Mouse (Mus musculus) heart, embryonic 13.5 days (tissue): ENCODE results near the gene Irf3. TPM values are rescaled to one million over a fixed set of nuclear protein-coding genes. Genes with fewer than 3 reads are reported as not detected.

Experiments
- ATAC-seq: fragments of 200-750 bp; cut with Nextera tagmentation; 2 replicates; pipeline ENCODE4 v1.8.0; 2017; ENCODE audit warnings: moderate TSS enrichment; ENCODE audit not compliant: insufficient number of reproducible peaks, low FRiP score, low TSS enrichment; ENCODE audit errors: extremely low read depth
- H3K27ac ChIP-seq: fragments of 300-500 bp; sonication (generic); replicated peaks from 2 replicates; pipeline ENCODE4 v1.5.1; 2015; ENCODE audit warnings: moderate library complexity, mild to moderate bottlenecking, inconsistent platforms
- H3K27me3 ChIP-seq: fragments of 300-500 bp; sonication (generic); replicated peaks from 2 replicates; pipeline ENCODE4 v1.6.1; 2015; ENCODE audit warnings: mild to moderate bottlenecking, inconsistent platforms
- H3K36me3 ChIP-seq: fragments of 300-500 bp; sonication (generic); 2 replicates; pipeline ENCODE4 v1.6.1; 2015; ENCODE audit warnings: mild to moderate bottlenecking, inconsistent platforms
- H3K4me1 ChIP-seq: fragments of 300-500 bp; sonication (generic); 2 replicates; pipeline ENCODE4 v1.6.1; 2015; ENCODE audit warnings: inconsistent platforms
- H3K4me2 ChIP-seq: fragments of 300-500 bp; sonication (generic); 2 replicates; pipeline ENCODE4 v1.6.1; 2015; ENCODE audit warnings: inconsistent platforms, mild to moderate bottlenecking, moderate library complexity
- H3K4me3 ChIP-seq: fragments of 300-500 bp; sonication (generic); 2 replicates; pipeline ENCODE4 v1.5.1; 2015; ENCODE audit warnings: moderate library complexity, mild to moderate bottlenecking, inconsistent platforms
- H3K9ac ChIP-seq: fragments of 300-500 bp; sonication (generic); 2 replicates; pipeline ENCODE4 v1.6.1; 2015; ENCODE audit warnings: inconsistent platforms, mild to moderate bottlenecking, moderate library complexity
- H3K9me3 ChIP-seq: fragments of 300-500 bp; sonication (generic); 2 replicates; pipeline ENCODE4 v1.6.1; 2016; ENCODE audit warnings: inconsistent platforms
- WGBS: fragments of 180-500 bp; shearing (Covaris S2); methylation state at CpG from one replicate; pipeline ENCODE4 v1.1.7; 2015; ENCODE audit warnings: mixed read lengths; 5-methylcytosine and 5-hydroxymethylcytosine counted together
- microRNA-seq: library from miRNA; unstranded; fragments of <30 nt; microRNA quantifications from one replicate; pipeline ENCODE4, GENCODE M21; 2016
- polyA plus RNA-seq: library from polyadenylated mRNA; unstranded; fragments of >200 nt; fragmentation: Nextera tagmentation; extraction: Ambion mirVana; gene quantifications from 2 replicates; pipeline ENCODE4 v1.2.1, GENCODE M21; 2015

Irf3 gene
- polyA plus RNA-seq, 1 experiment from 2014 or later = 63.6 TPM

DNA sequence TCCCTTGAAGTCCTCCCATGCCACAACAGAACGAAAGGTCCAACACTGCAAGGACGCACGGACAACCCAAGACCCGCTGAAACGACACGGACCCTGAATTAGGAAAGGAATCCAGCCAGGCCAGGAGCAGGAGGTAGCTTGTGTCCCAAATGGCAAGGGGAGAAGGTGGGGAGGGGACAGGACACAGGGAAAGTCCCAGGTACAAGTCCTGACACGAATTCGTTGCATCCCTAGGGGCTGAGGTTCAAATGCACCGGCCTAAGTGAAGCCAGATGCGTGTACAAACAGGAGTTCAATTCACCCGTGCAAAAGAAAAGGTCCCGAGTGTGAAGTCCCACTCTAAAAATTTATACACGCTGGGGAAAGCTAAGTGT lies 54.1 kb downstream of the Irf3 start:
- ATAC-seq = no peak
- peak overlapping the region; percentile 80 for H3K4me3 ChIP-seq
- WGBS = 2% methylated on average over 13 of the region's 13 CpGs

More for the DNA sequence above, 54.1 kb downstream of the Irf3 start:
- H3K36me3 ChIP-seq = peaks cover 47% of the 10 kb centered on the region
- H3K27me3 ChIP-seq = no peaks in the 10 kb centered on the region
- H3K27ac ChIP-seq = peak overlapping the region; percentile 99
- H3K9me3 ChIP-seq = no peaks in the 10 kb centered on the region
- peak overlapping the region; percentile 98 for H3K9ac ChIP-seq
- peak overlapping the region; percentile 98 for H3K4me2 ChIP-seq
- H3K4me1 ChIP-seq = peaks cover 30% of the 10 kb centered on the region

Small RNAs within 50 kb of the gene (microRNA-seq; reads per million reads assigned to microRNA genes)
- gene Mir7054 = not detected

Other genes starting within 250 kb of the Irf3 start
- 30.7 and 34.7 TPM in 2 replicates for gene Vrk3, start 249.2 kb upstream of the Irf3 start, polyA plus RNA-seq
- 0.55 and 0.62 TPM in 2 replicates for gene Zfp473, start 246.6 kb upstream of the Irf3 start, polyA plus RNA-seq
- 77.5 and 80.3 TPM in 2 replicates for gene Nup62, start 181.6 kb upstream of the Irf3 start, polyA plus RNA-seq
- gene Il4i1, start 181.3 kb upstream of the Irf3 start, polyA plus RNA-seq = 0.51 and 0.70 TPM in 2 replicates
- 2.4 and 2.7 TPM in 2 replicates for gene Atf5, start 181.0 kb upstream of the Irf3 start, polyA plus RNA-seq
- gene Akt1s1, start 148.7 kb upstream of the Irf3 start, polyA plus RNA-seq = 96.5 and 101 TPM in 2 replicates
- gene Tbc1d17, start 148.6 kb upstream of the Irf3 start, polyA plus RNA-seq = 56.1 and 57.0 TPM in 2 replicates
- gene Pnkp, start 140.5 kb upstream of the Irf3 start, polyA plus RNA-seq = 24.0 and 24.3 TPM in 2 replicates
- gene Ptov1, start 127.9 kb upstream of the Irf3 start, polyA plus RNA-seq = 256 and 266 TPM in 2 replicates
- gene Med25, start 104.9 kb upstream of the Irf3 start, polyA plus RNA-seq = 72.6 and 73.1 TPM in 2 replicates
- gene Fuz, start 101.6 kb upstream of the Irf3 start, polyA plus RNA-seq = 13.6 and 14.6 TPM in 2 replicates
- gene Ap2a1, start 68.2 kb upstream of the Irf3 start, polyA plus RNA-seq = 55.5 and 56.8 TPM in 2 replicates
- gene Tsks, start 54.4 kb upstream of the Irf3 start, polyA plus RNA-seq = 0.11 and 0.14 TPM in 2 replicates
- gene Cpt1c, start 22.8 kb upstream of the Irf3 start, polyA plus RNA-seq = 9.8 and 10.3 TPM in 2 replicates
- 438 and 486 TPM in 2 replicates for gene Prmt1, start 11.1 kb upstream of the Irf3 start, polyA plus RNA-seq
- gene Bcl2l12, start 1.1 kb downstream of the Irf3 start, polyA plus RNA-seq = 36.0 and 36.3 TPM in 2 replicates
- 27.0 and 27.1 TPM in 2 replicates for gene Scaf1, start 18.7 kb downstream of the Irf3 start, polyA plus RNA-seq
- 71.6 and 82.6 TPM in 2 replicates for gene Rras, start 20.3 kb downstream of the Irf3 start, polyA plus RNA-seq
- 6.8 and 7.1 TPM in 2 replicates for gene Prr12, start 55.2 kb downstream of the Irf3 start, polyA plus RNA-seq
- 46.6 and 49.6 TPM in 2 replicates for gene Nosip, start 64.8 kb downstream of the Irf3 start, polyA plus RNA-seq
- 12.5 and 13.6 TPM in 2 replicates for gene Prrg2, start 65.0 kb downstream of the Irf3 start, polyA plus RNA-seq
- gene Rcn3, start 94.6 kb downstream of the Irf3 start, polyA plus RNA-seq = 271 and 277 TPM in 2 replicates
- gene Fcgrt, start 106.2 kb downstream of the Irf3 start, polyA plus RNA-seq = 38.0 and 38.1 TPM in 2 replicates
- 982 and 1,095 TPM in 2 replicates for gene Rps11, start 126.8 kb downstream of the Irf3 start, polyA plus RNA-seq
- gene Rpl13a, start 131.1 kb downstream of the Irf3 start, polyA plus RNA-seq = 688 and 785 TPM in 2 replicates
- gene Gm45713, start 138.6 kb downstream of the Irf3 start, polyA plus RNA-seq = 0.17 TPM in 1 of 2 replicates, not detected in the other
- 0.88 and 1.0 TPM in 2 replicates for gene Flt3l, start 138.8 kb downstream of the Irf3 start, polyA plus RNA-seq
- 82.2 and 89.3 TPM in 2 replicates for gene Pih1d1, start 156.7 kb downstream of the Irf3 start, polyA plus RNA-seq
- gene Aldh16a1, start 156.9 kb downstream of the Irf3 start, polyA plus RNA-seq = 31.8 and 33.4 TPM in 2 replicates
- 2.9 and 3.6 TPM in 2 replicates for gene Slc17a7, start 166.3 kb downstream of the Irf3 start, polyA plus RNA-seq
- gene Gfy, start 181.9 kb downstream of the Irf3 start, polyA plus RNA-seq = not detected in 2 replicates
- not detected in 2 replicates for gene Pth2, start 183.3 kb downstream of the Irf3 start, polyA plus RNA-seq
- 0.51 and 0.74 TPM in 2 replicates for gene Ccdc155, start 207.2 kb downstream of the Irf3 start, polyA plus RNA-seq
- gene Dkkl1, start 214.5 kb downstream of the Irf3 start, polyA plus RNA-seq = 1.5 and 1.7 TPM in 2 replicates
- gene Tead2, start 218.1 kb downstream of the Irf3 start, polyA plus RNA-seq = 127 and 139 TPM in 2 replicates
- 1.7 and 2.4 TPM in 2 replicates for gene Cd37, start 241.5 kb downstream of the Irf3 start, polyA plus RNA-seq
- gene Slc6a16, start 243.4 kb downstream of the Irf3 start, polyA plus RNA-seq = 0.27 and 0.41 TPM in 2 replicates